Mouse (Mus musculus) C2C12 (cell line): ENCODE results near the gene Palld. TPM values are rescaled to one million over a fixed set of nuclear protein-coding genes. Genes with fewer than 3 reads are reported as not detected.

Experiments used
- H3K27me3 ChIP-seq: one replicate; pipeline ENCODE4 v1.6.1; 2011; ENCODE audit not compliant: control insufficient read depth, insufficient read depth, insufficient read length
- H3K36me3 ChIP-seq: one replicate; pipeline ENCODE4 v1.6.1; 2011; ENCODE audit not compliant: control insufficient read depth, insufficient read depth
- H3K4me3 ChIP-seq: one replicate; pipeline ENCODE4 v1.5.1; 2011; ENCODE audit warnings: mild to moderate bottlenecking, control low read depth; ENCODE audit not compliant: poor library complexity, insufficient read depth, severe bottlenecking
- H3K79me2 ChIP-seq: one replicate; pipeline ENCODE4 v1.6.1; 2011; ENCODE audit not compliant: control insufficient read depth, insufficient read depth
- H3K79me3 ChIP-seq: one replicate; pipeline ENCODE4 v1.6.1; 2011; ENCODE audit warnings: low read depth, control low read depth
- H3ac ChIP-seq: one replicate; pipeline ENCODE3; 2011; ENCODE audit warnings: low read depth; ENCODE audit not compliant: control insufficient read depth, insufficient read length
- CEBPB ChIP-seq: IDR thresholded peaks from one replicate; pipeline ENCODE4 v1.6.1; 2011; ENCODE audit warnings: low read depth, mild to moderate bottlenecking, control low read depth, moderate library complexity
- CTCF ChIP-seq: IDR thresholded peaks from one replicate; pipeline ENCODE4 v1.5.1; 2011; ENCODE audit not compliant: control insufficient read depth, insufficient read depth, insufficient read length
- FOSL1 ChIP-seq: IDR thresholded peaks from one replicate; pipeline ENCODE4 v1.8.0; 2011; ENCODE audit warnings: mild to moderate bottlenecking, low read length; ENCODE audit not compliant: poor library complexity, insufficient read depth, severe bottlenecking
- MAX ChIP-seq: IDR thresholded peaks from one replicate; pipeline ENCODE4 v1.6.1; 2011; ENCODE audit warnings: mild to moderate bottlenecking, control low read depth
- MYOD1 ChIP-seq: IDR thresholded peaks from one replicate; pipeline ENCODE4 v1.6.1; 2011; ENCODE audit warnings: low read depth; ENCODE audit not compliant: control insufficient read depth, insufficient read length
- MYOG ChIP-seq: IDR thresholded peaks from one replicate; pipeline ENCODE4 v1.6.1; 2011; ENCODE audit not compliant: control insufficient read depth, insufficient read length; ENCODE audit errors: extremely low read depth
- USF1 ChIP-seq: IDR thresholded peaks from one replicate; pipeline ENCODE4 v1.6.1; 2011; ENCODE audit warnings: low read depth, mild to moderate bottlenecking, control low read depth, moderate library complexity
- polyA plus RNA-seq: library from polyadenylated mRNA; unstranded; fragments of >200 nt; fragmentation: generic; extraction: Trizol; gene quantifications from one replicate; pipeline ENCODE4 v1.2.1, GENCODE M21; 2012; ENCODE audit warnings: missing spikeins

Gene Palld
- polyA plus RNA-seq, 1 experiment: 79.5 TPM

DNA sequence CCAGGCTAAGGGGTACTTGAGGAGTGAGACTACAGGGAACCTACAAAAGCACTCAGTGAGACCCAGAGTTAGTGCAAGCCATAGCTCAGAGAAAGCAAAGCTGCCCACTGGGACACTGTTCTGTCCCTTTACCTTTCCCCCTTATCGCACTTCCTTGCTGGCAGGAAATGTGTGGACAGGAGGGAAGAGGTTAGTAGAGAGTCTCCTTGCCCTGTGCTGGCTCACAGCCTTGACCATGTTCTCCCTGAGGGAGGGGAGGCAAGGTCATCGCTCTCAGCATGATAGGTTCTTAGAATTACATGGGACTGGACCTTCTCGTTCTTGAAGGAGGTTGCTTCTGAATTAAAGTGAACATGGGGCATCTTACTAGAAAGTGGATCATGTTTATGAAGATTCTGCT lies 69.3 kb downstream of the Palld start:
- Histone ChIP-seq H3K79me3 (no peaks in the 10 kb centered on the region), H3ac (no peak overlapping the region), H3K4me3 (no peak overlapping the region), H3K27me3 (no peaks in the 10 kb centered on the region), H3K79me2 (no peaks in the 10 kb centered on the region), H3K36me3 (no peaks in the 10 kb centered on the region)
- TF ChIP-seq USF1: no peak

DNA sequence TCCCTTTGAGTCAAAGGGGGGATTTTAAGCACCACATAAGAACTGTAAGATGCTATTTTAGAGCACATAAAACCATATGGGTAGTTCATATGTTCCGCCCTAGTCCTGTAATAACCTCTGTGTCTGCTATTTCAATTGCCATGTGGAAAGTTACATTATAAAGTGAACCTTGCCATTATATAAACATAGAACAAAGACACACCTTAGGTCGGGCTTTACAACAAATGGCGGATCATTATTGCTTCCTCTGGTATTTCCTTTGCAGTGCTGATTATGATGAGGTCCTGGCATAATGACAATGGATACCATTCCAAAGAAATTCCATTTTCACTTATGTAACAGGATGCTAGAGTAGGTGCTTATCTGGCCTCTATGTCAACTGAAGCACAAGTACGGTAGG lies 70.5 kb downstream of the Palld start:
- no peaks in the 10 kb centered on the region for H3K27me3 ChIP-seq
- H3K79me3 ChIP-seq: no peaks in the 10 kb centered on the region
- H3K36me3 ChIP-seq: no peaks in the 10 kb centered on the region
- no peaks in the 10 kb centered on the region for H3K79me2 ChIP-seq
- no peak overlapping the region for H3K4me3 ChIP-seq
- no peak overlapping the region for H3ac ChIP-seq
- TF ChIP-seq MAX (no peak), FOSL1 (no peak), CEBPB (no peak), MYOG (no peak), USF1 (no peak), CTCF (no peak), MYOD1 (no peak)

DNA sequence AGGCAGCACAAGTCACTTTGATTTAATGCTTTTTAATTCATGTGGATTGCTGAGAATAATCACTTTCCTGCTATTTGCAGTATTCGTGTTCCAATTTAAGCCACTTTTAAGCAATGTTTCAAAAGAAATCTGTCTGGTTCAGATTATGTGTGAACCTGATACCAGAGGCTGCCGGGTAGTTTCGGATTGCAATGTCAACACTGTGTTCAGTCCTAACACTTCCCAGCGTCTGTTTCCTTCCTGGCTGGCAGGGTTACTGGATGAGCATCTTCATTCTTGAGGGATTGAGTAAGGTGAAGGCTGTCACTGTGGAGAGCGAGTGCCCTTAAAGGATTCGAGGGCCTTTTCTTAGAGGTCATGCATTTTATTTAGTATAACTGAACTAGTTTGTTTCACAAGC lies 71.7 kb downstream of the Palld start:
- TF ChIP-seq MYOG: no peak
- TF ChIP-seq USF1: no peak
- TF ChIP-seq MYOD1: no peak
- no peak for TF ChIP-seq FOSL1
- no peak for TF ChIP-seq CTCF
- TF ChIP-seq MAX: no peak
- no peak for TF ChIP-seq CEBPB
- Histone ChIP-seq H3K79me3 (no peaks in the 10 kb centered on the region), H3K79me2 (no peaks in the 10 kb centered on the region), H3ac (no peak overlapping the region), H3K36me3 (no peaks in the 10 kb centered on the region), H3K4me3 (no peak overlapping the region), H3K27me3 (no peaks in the 10 kb centered on the region)

DNA sequence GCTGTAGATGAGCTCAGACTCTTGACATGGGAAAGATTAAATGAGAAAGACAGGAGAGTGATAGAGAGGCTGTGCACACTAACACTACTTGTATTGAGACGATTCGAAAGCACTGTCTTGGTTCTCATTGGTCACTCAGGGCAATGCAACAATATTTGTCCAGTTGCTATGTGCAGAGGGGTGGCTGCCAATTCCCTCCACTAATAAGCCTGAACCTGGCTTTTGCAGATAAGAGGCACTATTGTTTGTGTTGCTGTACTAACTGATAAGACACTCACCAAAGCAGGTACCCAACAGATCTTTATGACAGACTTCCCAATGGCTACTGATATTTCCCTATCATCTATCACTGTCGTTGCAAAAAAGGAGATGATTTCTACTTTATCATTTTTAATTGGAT lies 77.9 kb downstream of the Palld start:
- H3K27me3 ChIP-seq: no peaks in the 10 kb centered on the region
- no peaks in the 10 kb centered on the region for H3K79me3 ChIP-seq
- H3K79me2 ChIP-seq: no peaks in the 10 kb centered on the region
- TF ChIP-seq MYOD1: no peak
- no peak for TF ChIP-seq CTCF
- no peak for TF ChIP-seq MYOG
- no peak for TF ChIP-seq FOSL1
- TF ChIP-seq CEBPB: no peak
- TF ChIP-seq USF1: no peak
- H3K4me3 ChIP-seq: no peak overlapping the region
- H3K36me3 ChIP-seq: no peaks in the 10 kb centered on the region
- H3ac ChIP-seq: no peak overlapping the region

DNA sequence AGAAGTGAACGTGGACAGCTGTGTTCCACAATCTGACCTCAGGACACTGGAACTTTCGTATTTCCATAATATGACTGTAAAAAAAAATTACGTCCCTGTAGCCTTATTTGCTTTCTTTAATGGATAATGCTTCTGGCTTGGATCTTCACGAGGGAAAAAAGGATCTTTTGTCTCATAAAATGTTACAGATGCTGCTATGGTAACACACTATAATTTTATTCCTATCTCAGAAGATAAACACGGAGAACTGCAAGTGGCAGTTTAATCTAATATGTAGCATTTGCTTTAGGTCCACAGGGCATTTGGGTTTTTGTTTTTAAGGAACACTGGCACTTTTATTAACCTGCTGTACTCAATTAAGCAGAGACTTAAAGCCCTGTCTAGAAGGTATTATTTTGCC lies 79.3 kb downstream of the Palld start:
- no peak for TF ChIP-seq CEBPB
- no peak for TF ChIP-seq MAX
- no peak for TF ChIP-seq FOSL1
- no peak for TF ChIP-seq USF1
- no peak for TF ChIP-seq MYOD1
- TF ChIP-seq MYOG: no peak
- no peak for TF ChIP-seq CTCF
- no peaks in the 10 kb centered on the region for H3K79me2 ChIP-seq
- H3ac ChIP-seq: no peak overlapping the region
- no peaks in the 10 kb centered on the region for H3K36me3 ChIP-seq
- H3K79me3 ChIP-seq: no peaks in the 10 kb centered on the region
- no peak overlapping the region for H3K4me3 ChIP-seq
- no peaks in the 10 kb centered on the region for H3K27me3 ChIP-seq

DNA sequence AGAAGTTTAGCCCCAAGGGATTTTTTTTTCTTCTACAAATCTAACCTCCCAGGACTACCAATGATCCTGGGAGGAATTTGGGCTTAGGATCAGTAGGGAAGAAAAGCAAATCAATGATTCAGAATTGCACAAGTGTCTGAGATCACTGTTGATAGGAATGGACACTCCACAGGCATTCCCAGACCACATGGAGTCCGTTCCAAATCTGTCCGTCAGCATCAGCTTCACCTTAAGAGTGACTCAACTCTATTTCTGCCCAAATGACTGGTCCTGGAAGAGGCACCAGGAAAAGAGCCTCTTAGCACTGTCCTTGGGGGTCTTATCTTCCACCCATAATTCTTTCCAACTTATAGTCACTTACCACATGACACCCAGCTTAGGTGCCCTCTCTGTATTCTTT lies 98.7 kb downstream of the Palld start:
- no peaks in the 10 kb centered on the region for H3K79me2 ChIP-seq
- TF ChIP-seq CEBPB (peak; percentile 99), MAX (peak; percentile 65), FOSL1 (peak; percentile 81), USF1 (peak; percentile 56), MYOG (no peak), MYOD1 (peak; percentile 72), CTCF (no peak)
- H3ac ChIP-seq: no peak overlapping the region
- no peak overlapping the region for H3K4me3 ChIP-seq
- no peaks in the 10 kb centered on the region for H3K79me3 ChIP-seq
- no peaks in the 10 kb centered on the region for H3K36me3 ChIP-seq
- no peaks in the 10 kb centered on the region for H3K27me3 ChIP-seq
